Mouse (Mus musculus) midbrain, embryonic 12.5 days (tissue): ENCODE results near the gene Sucla2. TPM values are rescaled to one million over a fixed set of nuclear protein-coding genes. Genes with fewer than 3 reads are reported as not detected.
"Not testable (repeated sequence)": the region's sequence is repeated elsewhere in the genome, so short reads cannot be mapped to it uniquely, and the experiment has no call there.

Experiments used
- ATAC-seq: fragments of 200-750 bp; cut with Nextera tagmentation; 2 replicates; pipeline ENCODE4 v1.8.0; 2017; ENCODE audit warnings: low read depth, moderate TSS enrichment, moderate library complexity; ENCODE audit not compliant: low FRiP score
- H3K27ac ChIP-seq: fragments of 300-500 bp; sonication (generic); replicated peaks from 2 replicates; pipeline ENCODE4 v1.5.1; 2016; ENCODE audit warnings: mild to moderate bottlenecking
- H3K27me3 ChIP-seq: fragments of 300-500 bp; sonication (generic); 2 replicates; pipeline ENCODE4 v1.6.1; 2016; ENCODE audit warnings: mild to moderate bottlenecking
- H3K36me3 ChIP-seq: fragments of 300-500 bp; sonication (generic); 2 replicates; pipeline ENCODE4 v1.6.1; 2016
- H3K4me1 ChIP-seq: fragments of 300-500 bp; sonication (generic); 2 replicates; pipeline ENCODE4 v1.6.1; 2016
- H3K4me2 ChIP-seq: fragments of 300-500 bp; sonication (generic); replicated peaks from 2 replicates; pipeline ENCODE4 v1.6.1; 2016; ENCODE audit warnings: mild to moderate bottlenecking, moderate library complexity
- H3K4me3 ChIP-seq: fragments of 300-500 bp; sonication (generic); 2 replicates; pipeline ENCODE4 v1.5.1; 2016; ENCODE audit warnings: mild to moderate bottlenecking
- H3K9ac ChIP-seq: fragments of 300-500 bp; sonication (generic); replicated peaks from 2 replicates; pipeline ENCODE4 v1.6.1; 2016; ENCODE audit warnings: mild to moderate bottlenecking, moderate library complexity
- H3K9me3 ChIP-seq: fragments of 300-500 bp; sonication (generic); 2 replicates; pipeline ENCODE4 v1.6.1; 2016; ENCODE audit warnings: mild to moderate bottlenecking
- WGBS: fragments of 180-500 bp; shearing (Covaris S2); methylation state at CpG from one replicate; pipeline ENCODE4 v1.1.7; 2016; 5-methylcytosine and 5-hydroxymethylcytosine counted together
- polyA plus RNA-seq: library from polyadenylated mRNA; unstranded; fragments of >200 nt; fragmentation: Nextera tagmentation; extraction: Ambion mirVana; gene quantifications from 2 replicates; pipeline ENCODE4 v1.2.1, GENCODE M21; 2016

Sucla2 gene
- polyA plus RNA-seq, 1 experiment from 2014 or later, result 98.4 TPM

- Histone ChIP-seq H3K27ac (no peak overlapping the region), H3K4me2 (no peak overlapping the region), H3K36me3 (no peaks in the 10 kb centered on the region), H3K9ac (no peak overlapping the region), H3K4me1 (peaks cover 8% of the 10 kb centered on the region; the same call in 1 of the 2 replicates), H3K9me3 (no peaks in the 10 kb centered on the region), H3K27me3 (no peaks in the 10 kb centered on the region), H3K4me3 (no peak overlapping the region)
- 91% methylated on average over 9 of the region's 9 CpGs for WGBS
- no peak for ATAC-seq
Observed at GRCm38 (mm10) chr14:73501283-73501682, 23.8 kb upstream of the Sucla2 start.

- Histone ChIP-seq H3K4me3 (no peak overlapping the region), H3K27ac (no peak overlapping the region), H3K27me3 (no peaks in the 10 kb centered on the region; the same call in 1 of the 2 replicates), H3K4me2 (no peak overlapping the region), H3K9ac (no peak overlapping the region), H3K9me3 (no peaks in the 10 kb centered on the region), H3K36me3 (no peaks in the 10 kb centered on the region), H3K4me1 (peaks cover 8% of the 10 kb centered on the region; the same call in 1 of the 2 replicates)
- 77% methylated on average over 6 of the region's 6 CpGs for WGBS
- ATAC-seq, result no peak
Observed at GRCm38 (mm10) chr14:73501721-73502120, 23.4 kb upstream of the Sucla2 start.

DNA sequence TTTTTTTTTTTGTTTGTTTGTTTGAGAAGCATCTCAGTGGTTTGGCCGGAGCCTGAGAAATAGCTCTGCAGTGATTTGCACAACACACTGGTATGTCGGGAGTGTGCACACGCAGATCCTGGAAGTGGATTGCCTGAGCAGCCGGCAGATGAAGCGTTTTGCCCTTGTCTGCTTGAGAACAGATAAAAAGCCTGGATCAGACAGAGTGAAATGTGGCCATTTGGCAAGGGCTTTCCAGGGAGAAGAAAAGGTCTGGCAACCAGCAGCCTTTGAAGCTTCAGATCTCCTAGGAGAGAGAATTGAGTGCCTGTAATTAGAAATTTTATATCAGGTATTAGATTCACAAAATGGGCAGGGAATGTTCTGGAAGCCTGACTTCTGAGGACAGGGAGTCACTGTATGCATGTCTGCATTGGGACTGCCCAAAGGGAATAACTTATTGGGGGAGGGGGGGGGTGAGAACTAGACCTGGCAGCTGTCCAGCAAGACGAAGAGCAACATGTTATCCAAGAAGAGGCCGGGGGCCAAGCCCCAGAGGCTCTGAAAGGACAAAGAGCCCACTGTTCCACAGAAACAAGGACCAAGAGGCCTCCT is 22.4 kb upstream of the Sucla2 start:
- H3K4me1 ChIP-seq, result peaks cover 8% of the 10 kb centered on the region; the same call in 1 of the 2 replicates
- H3K9me3 ChIP-seq, result no peaks in the 10 kb centered on the region
- H3K9ac ChIP-seq, result peak overlapping the region; percentile 20; the same call in 1 of the 2 replicates
- no peaks in the 10 kb centered on the region for H3K36me3 ChIP-seq
- no peak overlapping the region for H3K4me2 ChIP-seq
- 46% methylated on average over 7 of the region's 7 CpGs for WGBS
- ATAC-seq, result peak; percentile 81
- peak overlapping the region; percentile 63; the same call in 1 of the 2 replicates for H3K27ac ChIP-seq
- H3K4me3 ChIP-seq, result no peak overlapping the region
- H3K27me3 ChIP-seq, result no peaks in the 10 kb centered on the region; the same call in 1 of the 2 replicates

DNA sequence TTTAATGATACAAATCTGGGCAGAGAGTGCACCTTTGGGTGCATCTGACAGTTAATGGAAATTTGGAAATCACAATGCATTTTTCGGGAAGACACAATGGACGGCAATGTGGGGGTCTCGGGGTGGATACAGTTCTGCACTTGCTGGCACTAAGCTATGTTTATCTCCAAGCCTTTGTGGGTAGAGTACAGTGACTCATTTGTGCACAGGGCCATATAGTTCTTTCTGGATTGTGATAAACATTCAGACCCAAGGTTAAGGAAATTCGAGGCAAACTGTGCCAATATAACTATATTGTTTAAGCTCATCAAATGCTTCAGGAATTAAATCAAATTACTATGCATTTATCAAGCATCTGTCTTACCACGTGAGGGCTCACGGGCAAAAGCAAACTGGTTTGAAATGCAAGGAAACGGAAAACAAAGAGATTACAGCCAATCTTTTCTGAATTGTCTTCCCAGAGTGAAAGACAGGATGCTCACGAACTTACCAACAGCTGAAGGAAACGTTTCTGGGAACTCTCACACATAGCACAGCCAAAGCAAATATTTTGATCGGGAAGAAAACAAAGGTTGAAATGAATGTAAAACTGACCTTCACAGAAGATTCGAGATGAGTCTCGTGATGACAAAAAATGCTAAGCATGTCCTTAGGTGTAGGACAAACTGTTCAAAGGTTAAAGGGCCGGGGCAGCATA is 21.7 kb upstream of the Sucla2 start:
- ATAC-seq, result peak; percentile 56; the same call in 1 of the 2 replicates
- WGBS, result 68% methylated on average over 13 of the region's 13 CpGs
- Histone ChIP-seq H3K27ac (peak overlapping the region; percentile 63; the same call in 1 of the 2 replicates), H3K4me3 (no peak overlapping the region), H3K4me2 (no peak overlapping the region), H3K36me3 (no peaks in the 10 kb centered on the region), H3K9me3 (no peaks in the 10 kb centered on the region), H3K27me3 (no peaks in the 10 kb centered on the region; the same call in 1 of the 2 replicates), H3K9ac (no peak overlapping the region), H3K4me1 (peaks cover 8% of the 10 kb centered on the region; the same call in 1 of the 2 replicates)

- Histone ChIP-seq H3K9ac (no peak overlapping the region), H3K36me3 (no peaks in the 10 kb centered on the region), H3K4me1 (peaks cover 18% of the 10 kb centered on the region), H3K4me3 (no peak overlapping the region), H3K9me3 (no peaks in the 10 kb centered on the region), H3K27me3 (no peaks in the 10 kb centered on the region; the same call in 1 of the 2 replicates), H3K4me2 (no peak overlapping the region), H3K27ac (no peak overlapping the region)
- 63% methylated on average over 8 of the region's 8 CpGs for WGBS
- ATAC-seq, result no peak
Observed at GRCm38 (mm10) chr14:73506283-73506682, 18.8 kb upstream of the Sucla2 start.

DNA sequence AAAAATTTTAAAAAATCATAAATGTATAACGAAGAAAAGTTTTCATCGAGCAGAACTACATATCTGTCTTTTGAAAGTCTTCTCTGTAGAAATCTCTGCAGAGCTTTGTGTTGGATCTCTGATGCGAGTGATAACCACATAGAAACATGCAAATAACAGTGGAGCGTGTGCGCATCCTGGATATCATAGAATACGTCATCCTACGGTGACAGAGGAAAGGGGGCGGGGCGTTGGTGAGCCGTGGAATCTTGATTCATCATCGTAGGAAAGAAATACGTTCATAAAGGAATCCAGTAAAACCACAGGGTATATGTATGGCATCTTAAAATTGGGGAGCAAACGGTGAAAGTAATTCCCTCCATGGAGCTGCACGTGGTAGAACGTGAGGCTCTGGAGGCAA is 17.9 kb upstream of the Sucla2 start:
- Histone ChIP-seq H3K27me3 (no peaks in the 10 kb centered on the region; the same call in 1 of the 2 replicates), H3K4me3 (no peak overlapping the region), H3K36me3 (peaks cover 5% of the 10 kb centered on the region), H3K9me3 (no peaks in the 10 kb centered on the region), H3K27ac (no peak overlapping the region), H3K9ac (no peak overlapping the region), H3K4me1 (peaks cover 16% of the 10 kb centered on the region), H3K4me2 (no peak overlapping the region)
- WGBS, result 93% methylated on average over 15 of the region's 15 CpGs
- no peak for ATAC-seq

GRCm38 (mm10) chr14:73507702-73508376 is 17.3 kb upstream of the Sucla2 start:
- H3K9ac ChIP-seq, result no peak overlapping the region
- peaks cover 17% of the 10 kb centered on the region for H3K4me1 ChIP-seq
- no peaks in the 10 kb centered on the region; the same call in 1 of the 2 replicates for H3K27me3 ChIP-seq
- no peaks in the 10 kb centered on the region for H3K9me3 ChIP-seq
- H3K36me3 ChIP-seq, result peaks cover 8% of the 10 kb centered on the region
- no peak overlapping the region for H3K4me2 ChIP-seq
- WGBS, result 76% methylated on average over 11 of the region's 11 CpGs
- no peak for ATAC-seq
- H3K27ac ChIP-seq, result no peak overlapping the region
- H3K4me3 ChIP-seq, result no peak overlapping the region

DNA sequence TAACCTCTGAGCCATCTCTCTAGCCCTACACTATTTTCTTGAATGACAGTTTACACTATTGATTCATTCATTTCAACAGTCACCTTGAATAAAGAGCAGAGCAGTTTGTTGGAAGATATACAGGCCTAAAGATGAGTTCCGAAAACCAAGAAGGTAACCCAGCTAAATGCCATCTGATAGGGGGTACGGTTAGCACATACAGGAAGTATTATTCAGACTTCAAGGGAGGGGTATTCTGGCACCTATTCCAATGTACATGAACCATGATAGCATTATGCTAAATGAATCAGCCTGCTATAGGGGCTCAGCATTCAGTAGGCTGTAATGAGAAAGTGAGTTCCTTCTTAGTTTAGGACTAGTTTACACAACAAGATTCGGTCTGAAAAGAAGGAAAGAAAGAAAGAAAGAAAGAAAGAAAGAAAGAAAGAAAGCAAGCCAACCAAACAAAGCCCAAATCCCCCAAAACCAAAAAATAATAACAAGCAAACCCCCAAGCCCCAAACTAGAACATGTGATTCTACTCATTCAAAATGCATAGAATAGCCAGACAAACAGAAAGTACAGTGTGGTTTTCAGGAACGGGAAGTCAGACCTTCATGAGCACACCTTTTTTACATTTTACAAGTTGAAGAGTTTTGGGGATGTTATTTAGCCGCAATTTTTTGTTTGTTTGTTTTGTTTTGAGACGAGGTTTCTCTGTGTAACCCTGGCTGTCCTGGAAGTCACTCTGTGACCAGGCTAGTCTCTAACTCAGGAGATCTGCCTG is 16.3 kb upstream of the Sucla2 start:
- Histone ChIP-seq H3K9me3 (no peaks in the 10 kb centered on the region), H3K4me3 (no peak overlapping the region), H3K4me1 (peaks cover 13% of the 10 kb centered on the region), H3K27me3 (no peaks in the 10 kb centered on the region; the same call in 1 of the 2 replicates), H3K36me3 (peaks cover 14% of the 10 kb centered on the region), H3K9ac (no peak overlapping the region), H3K27ac (no peak overlapping the region), H3K4me2 (no peak overlapping the region)
- WGBS, result 97% methylated on average over 6 of the region's 6 CpGs
- no peak for ATAC-seq

DNA sequence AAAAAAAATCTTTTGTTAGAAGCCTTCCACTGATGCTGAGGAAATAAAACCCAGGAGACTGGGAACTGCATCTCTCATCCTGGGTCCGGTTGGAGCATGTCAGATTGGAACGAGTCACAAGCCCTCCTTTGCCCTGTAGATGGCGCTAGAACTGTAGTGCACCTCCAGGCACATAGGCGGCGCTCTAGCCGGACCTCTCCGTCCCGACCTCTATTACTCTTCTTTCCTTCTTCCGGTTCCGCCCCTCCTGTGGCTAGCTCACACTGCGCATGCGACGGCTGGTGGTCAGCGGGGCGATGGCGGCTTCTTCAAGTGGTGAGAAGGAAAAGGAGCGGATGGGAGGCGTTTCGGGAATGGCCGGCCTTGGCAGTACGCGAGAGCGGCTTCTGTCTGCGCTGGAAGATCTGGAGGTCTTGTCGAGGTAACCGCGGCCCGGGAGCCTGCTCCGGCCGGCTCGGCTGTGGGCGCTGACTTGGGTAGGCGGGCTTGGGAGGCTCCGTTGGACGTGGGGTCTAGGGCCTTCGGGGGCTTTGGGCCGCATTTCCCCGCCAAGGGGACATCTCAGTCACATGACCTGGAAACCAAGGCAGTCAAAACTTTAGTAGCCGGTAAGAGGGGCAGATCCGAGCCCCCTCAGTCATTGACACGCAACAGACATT is 15.2 kb upstream of the Sucla2 start, which contains the start of gene Med4:
Gene Med4, plus strand, starts transcription at position 261 of the 659 bp plus-strand sequence.
- peaks cover 20% of the 10 kb centered on the region for H3K36me3 ChIP-seq
- H3K4me2 ChIP-seq, result peak within 1 kb of the TSS; percentile 81
- H3K4me3 ChIP-seq, result peak within 1 kb of the TSS; percentile 92
- H3K27me3 ChIP-seq, result no peaks in the 10 kb centered on the region; the same call in 1 of the 2 replicates
- no peaks in the 10 kb centered on the region for H3K9me3 ChIP-seq
- peaks cover 13% of the 10 kb centered on the region for H3K4me1 ChIP-seq
- WGBS, result under 1% methylated on average over 41 of the region's 41 CpGs
- peak; percentile 96 for ATAC-seq
- H3K27ac ChIP-seq, result no peak within 1 kb of the TSS
- H3K9ac ChIP-seq, result peak within 1 kb of the TSS; percentile 91

- no peak overlapping the region for H3K4me3 ChIP-seq
- H3K4me2 ChIP-seq, result peak overlapping the region; percentile 37; the same call in 1 of the 2 replicates
- no peak for ATAC-seq
- H3K9me3 ChIP-seq, result no peaks in the 10 kb centered on the region
- H3K4me1 ChIP-seq, result no peaks in the 10 kb centered on the region
- no peaks in the 10 kb centered on the region for H3K27me3 ChIP-seq
- H3K36me3 ChIP-seq, result no peaks in the 10 kb centered on the region
- 0 out of 2 replicates have a peak overlapping the region, but pooled peaks have one; percentile 28 for H3K9ac ChIP-seq
- no peak overlapping the region for H3K27ac ChIP-seq
- WGBS, result 84% methylated on average over 3 of the region's 3 CpGs
Observed at GRCm38 (mm10) chr14:73524136-73524535, 983 bp upstream of the Sucla2 start.

GRCm38 (mm10) chr14:73528661-73529060 is 3.5 kb downstream of the Sucla2 start:
- H3K4me3 ChIP-seq, H3K4me1 ChIP-seq, H3K9me3 ChIP-seq, H3K4me2 ChIP-seq, H3K9ac ChIP-seq, H3K27me3 ChIP-seq, ATAC-seq, H3K36me3 ChIP-seq, H3K27ac ChIP-seq: not testable (repeated sequence)
- WGBS, result 87% methylated on average over 3 of the region's 3 CpGs
